Mouse (Mus musculus) midbrain, postnatal 0 days (tissue): Measurements from ENCODE around the gene C130032M10Rik. TPM values are rescaled to one million over a fixed set of nuclear protein-coding genes. Genes with fewer than 3 reads are reported as not detected.

Source experiments
- ATAC-seq: fragments of 200-750 bp; cut with Nextera tagmentation; 2 replicates; pipeline ENCODE4 v1.8.0; 2017; ENCODE audit warnings: moderate number of reproducible peaks, mild to moderate bottlenecking, moderate TSS enrichment, moderate library complexity; ENCODE audit not compliant: low FRiP score
- DNase-seq: peaks from one replicate; pipeline ENCODE4 v3.0.0-alpha.2; 2015; ENCODE audit warnings: low spot score
- H3K27ac ChIP-seq: fragments of 300-500 bp; sonication (generic); 2 replicates; pipeline ENCODE4 v1.5.1; 2014; ENCODE audit warnings: low read depth, mild to moderate bottlenecking, low read length, mixed read lengths
- H3K27me3 ChIP-seq: fragments of 300-500 bp; sonication (generic); 2 replicates; pipeline ENCODE4 v1.6.1; 2014; ENCODE audit warnings: low read length, control low read depth, mixed read lengths; ENCODE audit not compliant: insufficient read depth
- H3K36me3 ChIP-seq: fragments of 300-500 bp; sonication (generic); 2 replicates; pipeline ENCODE4 v1.6.1; 2014; ENCODE audit warnings: low read length, control low read depth, mixed read lengths; ENCODE audit not compliant: insufficient read depth
- H3K4me1 ChIP-seq: fragments of 300-500 bp; sonication (generic); 2 replicates; pipeline ENCODE4 v1.6.1; 2014; ENCODE audit warnings: mild to moderate bottlenecking, control low read depth, antibody characterized with exemption, low read length, mixed read lengths; ENCODE audit not compliant: insufficient read depth
- H3K4me2 ChIP-seq: fragments of 300-500 bp; sonication (generic); 2 replicates; pipeline ENCODE4 v1.6.1; 2014; ENCODE audit warnings: low read depth, mild to moderate bottlenecking, low read length, mixed read lengths; ENCODE audit not compliant: poor library complexity, severe bottlenecking
- H3K4me3 ChIP-seq: fragments of 300-500 bp; sonication (generic); 2 replicates; pipeline ENCODE4 v1.5.1; 2014; ENCODE audit warnings: low read depth, mild to moderate bottlenecking, low read length, moderate library complexity
- H3K9ac ChIP-seq: fragments of 300-500 bp; sonication (generic); replicated peaks from 2 replicates; pipeline ENCODE4 v1.6.1; 2014; ENCODE audit warnings: mild to moderate bottlenecking, low read length, moderate library complexity, mixed read lengths; ENCODE audit not compliant: poor library complexity, severe bottlenecking
- H3K9me3 ChIP-seq: fragments of 300-500 bp; sonication (generic); 2 replicates; pipeline ENCODE4 v1.6.1; 2016; ENCODE audit warnings: low read length, control low read depth
- CTCF ChIP-seq: IDR thresholded peaks from 2 replicates; pipeline ENCODE4 v1.5.1; 2016; ENCODE audit warnings: antibody characterized with exemption, mild to moderate bottlenecking
- WGBS: fragments of 180-500 bp; shearing (Covaris S2); extraction: QIAGEN DNeasy Blood & Tissue Kit; methylation state at CpG from one replicate; pipeline ENCODE4 v1.1.7; 2014; 5-methylcytosine and 5-hydroxymethylcytosine counted together
- polyA plus RNA-seq: library from polyadenylated mRNA; unstranded; fragments of >200 nt; fragmentation: Nextera tagmentation; extraction: Ambion mirVana; gene quantifications from 2 replicates; pipeline ENCODE4 v1.2.1, GENCODE M21; 2015
- total RNA-seq: library from RNA; depleted of rRNA; stranded (reverse); fragments of >200 nt; gene quantifications from 2 replicates; pipeline ENCODE4 v1.2.3, GENCODE M21; 2014; rRNA removed

C130032M10Rik gene
- not detected in 2 replicates for total RNA-seq
- not detected in 2 replicates for polyA plus RNA-seq

GRCm38 (mm10) chr9:114515364-114515763 is at the start of gene C130032M10Rik:
TSS of gene C130032M10Rik (plus strand) at chr9:114515697.
- Histone ChIP-seq H3K4me1 (no peaks in the 10 kb centered on the region), H3K9me3 (peaks cover 12% of the 10 kb centered on the region; the same call in 1 of the 2 replicates), H3K27ac (no peak within 1 kb of the TSS), H3K4me3 (no peak within 1 kb of the TSS), H3K9ac (no peak within 1 kb of the TSS), H3K4me2 (no peak within 1 kb of the TSS), H3K27me3 (no peaks in the 10 kb centered on the region), H3K36me3 (no peaks in the 10 kb centered on the region)
- DNase-seq, result no peak
- WGBS, result 78% methylated on average over 11 of the region's 11 CpGs
- TF ChIP-seq CTCF, result no peak
- ATAC-seq, result no peak

DNA sequence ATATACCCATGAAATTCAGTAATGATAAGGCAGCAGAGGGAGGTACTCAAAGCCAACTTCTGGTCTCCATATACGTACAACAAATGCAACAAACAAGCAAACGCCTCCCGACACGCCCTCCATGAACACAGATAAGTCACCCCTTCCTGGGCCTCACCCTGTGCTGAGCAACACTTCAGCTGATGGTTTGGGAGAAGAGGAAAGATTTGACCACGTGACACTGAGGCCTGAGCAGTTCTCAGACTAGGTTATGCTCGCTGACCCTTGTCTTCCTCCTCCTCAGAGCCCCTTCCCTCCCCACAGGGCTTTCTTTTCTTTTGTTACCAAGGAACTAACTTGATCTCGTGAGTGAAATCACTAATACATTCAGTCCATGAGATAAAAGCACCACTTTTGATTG is 48.6 kb upstream of the C130032M10Rik start:
- 59% methylated on average over 7 of the region's 7 CpGs for WGBS
- Histone ChIP-seq H3K4me3 (no peak overlapping the region), H3K36me3 (peaks cover 30% of the 10 kb centered on the region), H3K9ac (no peak overlapping the region), H3K4me2 (no peak overlapping the region), H3K27me3 (no peaks in the 10 kb centered on the region), H3K4me1 (no peaks in the 10 kb centered on the region), H3K27ac (no peak overlapping the region), H3K9me3 (no peaks in the 10 kb centered on the region)
- DNase-seq (no peak), ATAC-seq (no peak)
- no peak for TF ChIP-seq CTCF

GRCm38 (mm10) chr9:114468217-114468616 is 47.3 kb upstream of the C130032M10Rik start:
- Histone ChIP-seq H3K9ac (no peak overlapping the region), H3K9me3 (no peaks in the 10 kb centered on the region), H3K4me1 (no peaks in the 10 kb centered on the region), H3K27me3 (no peaks in the 10 kb centered on the region), H3K27ac (no peak overlapping the region), H3K4me2 (no peak overlapping the region), H3K4me3 (no peak overlapping the region), H3K36me3 (peaks cover 25% of the 10 kb centered on the region)
- DNase-seq (no peak), ATAC-seq (no peak)
- TF ChIP-seq CTCF, result no peak
- 92% methylated on average over 5 of the region's 5 CpGs for WGBS

- DNase-seq, result no peak
- no peak overlapping the region for H3K4me3 ChIP-seq
- peaks cover 24% of the 10 kb centered on the region for H3K36me3 ChIP-seq
- H3K9ac ChIP-seq, result no peak overlapping the region
- 94% methylated on average over 4 of the region's 4 CpGs for whole genome bisulfite sequencing
- H3K27ac ChIP-seq, result no peak overlapping the region
- no peak for ATAC-seq
- H3K9me3 ChIP-seq, result no peaks in the 10 kb centered on the region
- no peak overlapping the region for H3K4me2 ChIP-seq
- TF ChIP-seq CTCF, result peak; percentile 12; the same call in 1 of the 2 replicates
- H3K27me3 ChIP-seq, result no peaks in the 10 kb centered on the region
- H3K4me1 ChIP-seq, result no peaks in the 10 kb centered on the region
These were observed 46.8 kb upstream of the C130032M10Rik start for GRCm38 (mm10) chr9:114468701-114469100.

DNA sequence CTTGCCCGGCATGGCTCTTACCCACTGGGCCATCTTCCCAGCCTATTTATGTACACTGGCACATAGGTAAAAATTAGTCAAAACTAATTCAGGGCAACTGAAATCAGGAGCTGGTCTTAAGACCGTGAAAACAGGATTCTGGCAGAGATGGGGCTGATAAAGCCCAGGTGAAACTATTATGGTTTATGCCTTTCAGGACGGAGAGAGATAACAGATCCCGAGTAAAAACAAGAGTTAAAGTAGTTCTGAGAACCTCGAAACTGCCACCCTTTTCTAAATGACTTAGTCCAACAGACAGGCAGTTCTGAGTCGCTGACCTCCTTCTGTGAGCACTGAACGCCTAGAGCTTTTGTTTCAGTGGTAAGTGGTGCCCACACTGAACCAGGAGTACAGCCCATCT is 43.6 kb upstream of the C130032M10Rik start:
- Histone ChIP-seq H3K27ac (no peak overlapping the region), H3K36me3 (peaks cover 4% of the 10 kb centered on the region; the same call in 1 of the 2 replicates), H3K27me3 (no peaks in the 10 kb centered on the region), H3K9me3 (no peaks in the 10 kb centered on the region), H3K4me3 (no peak overlapping the region), H3K4me2 (no peak overlapping the region), H3K9ac (no peak overlapping the region), H3K4me1 (no peaks in the 10 kb centered on the region)
- ATAC-seq (no peak), DNase-seq (no peak)
- WGBS, result 80% methylated on average over 7 of the region's 7 CpGs
- TF ChIP-seq CTCF, result no peak

- Histone ChIP-seq H3K27ac (no peak overlapping the region), H3K27me3 (no peaks in the 10 kb centered on the region), H3K4me3 (no peak overlapping the region), H3K9me3 (no peaks in the 10 kb centered on the region), H3K9ac (no peak overlapping the region), H3K4me2 (no peak overlapping the region), H3K36me3 (peaks cover 4% of the 10 kb centered on the region; the same call in 1 of the 2 replicates), H3K4me1 (no peaks in the 10 kb centered on the region)
- no peak for TF ChIP-seq CTCF
- no peak for ATAC-seq
- DNase-seq, result no peak
- 94% methylated on average over 9 of the region's 9 CpGs for WGBS
These were observed 38.5 kb upstream of the C130032M10Rik start for GRCm38 (mm10) chr9:114477019-114477418.
